Mouse (Mus musculus) cerebellum, postnatal 10 days (tissue): ENCODE results near the gene Lsm4.
A peak's percentile ranks its signal among the peaks of the same experiment; 100 is the strongest.

Source experiments
- DNase-seq, 2 experiments: peaks; one replicate each; pipeline ENCODE4 v3.0.0; 2021; ENCODE audit warnings: mixed read lengths in 2 of 2

The Lsm4 gene

DNA sequence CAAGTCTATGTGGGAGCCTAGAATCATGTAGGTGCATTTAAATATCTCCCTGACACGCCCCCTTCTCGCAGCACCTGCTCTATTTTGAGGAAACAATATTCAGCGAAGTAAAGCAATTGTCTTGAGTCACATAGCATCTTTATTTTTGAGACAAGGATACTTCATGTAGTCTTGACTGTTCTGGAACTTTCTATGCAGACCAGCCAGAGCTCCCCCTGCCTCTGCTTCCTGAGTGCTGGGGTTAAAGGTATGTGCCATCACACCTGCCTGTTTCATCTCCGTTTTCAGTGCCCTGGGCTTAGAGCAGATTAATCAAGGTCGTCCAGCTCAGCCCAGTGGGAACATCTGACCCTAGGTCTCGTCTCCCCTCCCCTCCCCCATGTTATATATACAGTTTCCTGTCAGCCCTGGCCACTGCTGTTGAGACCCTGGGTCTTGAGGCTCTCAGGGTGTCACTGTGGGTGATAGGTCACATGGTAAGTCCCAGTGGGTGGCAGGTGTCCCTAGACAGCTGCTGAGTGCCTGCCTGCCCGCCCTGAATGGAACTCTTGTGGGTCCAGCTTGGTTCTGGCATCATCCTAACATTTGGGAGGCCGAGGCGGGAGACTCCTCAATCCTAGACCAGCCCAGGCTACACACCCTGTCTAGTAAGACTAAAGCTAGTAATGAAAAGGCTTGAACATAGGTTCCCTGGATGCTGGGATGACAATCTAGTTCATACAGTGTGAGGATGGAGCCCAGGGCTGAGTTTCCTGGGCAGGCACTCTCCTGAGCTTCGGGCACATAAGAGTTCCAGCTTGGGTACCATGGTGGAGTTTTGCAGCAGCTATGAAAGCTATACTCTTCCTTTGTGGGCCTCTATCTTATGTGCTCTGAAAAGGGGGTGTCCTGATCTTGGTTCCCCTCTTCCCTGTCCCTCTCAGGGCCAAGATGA lies 28.3 kb downstream of the Lsm4 start:
- peak in 1 of 2 experiments; percentile 33 for DNase-seq

- DNase-seq = no peak
These were observed 29.2 kb downstream of the Lsm4 start for GRCm38 (mm10) chr8:70701982-70702841.

DNA sequence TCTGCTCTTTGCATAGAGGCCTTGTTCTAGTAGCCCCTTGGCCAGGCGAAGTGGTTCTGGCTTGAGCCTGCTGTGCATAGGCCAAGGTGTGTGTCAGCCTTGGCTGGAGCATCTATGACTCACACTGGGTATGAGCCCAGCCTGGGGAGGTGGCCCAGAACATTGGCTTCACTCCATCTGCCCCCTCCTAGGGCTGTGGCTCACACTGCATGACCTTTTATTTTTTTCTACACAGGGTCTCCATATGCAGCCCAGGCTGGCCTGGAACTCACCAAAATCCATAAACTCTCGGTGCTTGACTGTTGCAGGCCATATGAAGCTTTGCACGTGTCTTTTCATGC lies 29.8 kb downstream of the Lsm4 start:
- DNase-seq = peak; percentile 90 to 92

DNA sequence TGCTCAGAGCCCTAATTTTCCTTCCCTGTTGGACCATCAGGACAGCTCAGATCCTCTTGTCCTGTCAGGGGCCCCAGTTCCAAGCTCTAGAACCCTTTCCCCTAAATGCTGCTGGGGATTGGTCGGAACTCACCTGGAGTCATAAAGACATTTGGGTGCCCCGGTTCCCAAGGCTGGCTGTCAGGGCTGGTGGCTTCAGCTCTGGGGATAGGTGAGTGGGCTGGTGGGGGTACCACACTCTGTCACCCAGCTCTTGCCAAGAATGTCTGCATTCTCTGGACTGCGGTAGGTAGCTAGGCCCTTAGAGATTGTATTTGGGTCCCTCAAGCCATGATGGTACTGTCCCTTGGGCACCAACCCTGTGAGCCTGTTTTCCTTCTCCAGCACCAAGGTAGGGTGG lies 30.2 kb downstream of the Lsm4 start, which contains the start of gene Iqcn:
TSS of gene Iqcn (plus strand) at position 171 of the 400 bp plus-strand sequence.
- DNase-seq = peak in 1 of 2 experiments; percentile 20

DNA sequence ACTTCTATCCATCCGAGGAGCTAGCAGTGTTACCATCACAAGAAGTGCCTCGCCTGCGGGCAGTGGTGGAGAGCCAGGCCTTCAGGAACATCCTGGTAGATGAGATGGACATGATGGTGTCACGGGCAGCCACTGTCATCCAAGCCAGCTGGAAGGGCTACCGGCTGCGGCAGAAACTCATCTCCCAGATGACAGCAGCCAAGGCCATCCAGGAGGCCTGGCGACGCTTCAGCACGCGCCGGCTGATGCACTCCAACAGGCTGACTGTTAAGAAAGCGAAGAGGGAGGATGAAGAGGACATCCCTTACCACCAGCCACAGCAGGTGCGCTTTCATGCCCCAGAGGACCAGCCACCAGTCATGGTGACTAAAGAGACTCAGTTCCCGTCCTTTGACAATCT lies 35.2 kb downstream of the Lsm4 start:
- peak in 1 of 2 experiments; percentile 53 for DNase-seq

GRCm38 (mm10) chr8:70709794-70710193 lies 36.7 kb downstream of the Lsm4 start:
- DNase-seq = no peak

- peak; percentile 76 to 85 for DNase-seq
These were observed 37.2 kb downstream of the Lsm4 start for GRCm38 (mm10) chr8:70710296-70710695.

DNA sequence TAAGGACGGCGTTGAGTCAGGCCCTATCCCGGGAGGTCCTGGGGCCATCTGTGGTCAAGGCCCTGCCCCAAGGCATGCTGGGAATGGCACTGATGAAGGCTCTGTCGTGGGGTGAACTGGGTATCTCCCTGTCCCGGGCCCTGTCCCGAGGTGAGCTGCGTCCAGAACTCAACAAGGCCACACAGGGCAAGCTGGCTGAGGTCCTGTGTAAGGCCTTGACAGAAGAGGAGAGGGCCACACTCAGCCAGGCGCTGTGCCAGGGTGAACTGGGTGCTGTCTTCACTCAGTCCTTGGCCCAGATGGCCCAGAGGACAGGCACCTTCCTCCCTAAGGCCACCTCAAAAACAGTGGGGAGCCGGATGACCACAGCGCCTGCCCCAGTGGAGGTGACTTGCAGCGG lies 38.0 kb downstream of the Lsm4 start:
- peak in 1 of 2 experiments; percentile 27 for DNase-seq

- no peak for DNase-seq
These were observed 40.9 kb downstream of the Lsm4 start for GRCm38 (mm10) chr8:70713991-70714390.

DNA sequence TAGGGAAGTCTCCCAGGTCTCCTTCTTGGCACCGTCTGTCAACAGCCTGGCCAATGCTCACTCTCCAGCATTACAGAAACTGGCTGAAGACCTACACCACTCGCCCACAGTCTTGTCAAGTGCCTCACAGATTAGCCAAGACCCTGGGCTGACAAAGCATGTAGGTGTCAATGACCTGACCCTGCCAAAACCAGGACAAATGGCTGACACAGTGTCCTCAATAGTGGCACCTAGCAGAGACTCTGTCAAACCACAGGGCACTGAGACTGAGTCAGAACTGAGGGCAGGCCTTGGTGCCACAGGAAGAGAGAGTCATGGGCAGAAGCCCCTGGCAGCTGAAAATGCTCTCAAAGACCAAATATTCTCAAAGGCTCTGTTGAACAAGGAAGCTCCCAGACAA lies 42.0 kb downstream of the Lsm4 start:
- no peak for DNase-seq

GRCm38 (mm10) chr8:70716521-70717400 lies 43.7 kb downstream of the Lsm4 start:
- DNase-seq = peak; percentile 10 to 18

GRCm38 (mm10) chr8:70718297-70718696 lies 45.2 kb downstream of the Lsm4 start, which contains the start of gene Gm3336:
Gene Gm3336 (plus strand): TSS chr8:70718543.
- DNase-seq = peak; percentile 81 to 85

- DNase-seq = peak; percentile 19 to 23
These were observed 46.8 kb downstream of the Lsm4 start for GRCm38 (mm10) chr8:70719796-70720270.

GRCm38 (mm10) chr8:70720739-70721138 lies 47.7 kb downstream of the Lsm4 start:
- DNase-seq = peak; percentile 88 to 94

DNA sequence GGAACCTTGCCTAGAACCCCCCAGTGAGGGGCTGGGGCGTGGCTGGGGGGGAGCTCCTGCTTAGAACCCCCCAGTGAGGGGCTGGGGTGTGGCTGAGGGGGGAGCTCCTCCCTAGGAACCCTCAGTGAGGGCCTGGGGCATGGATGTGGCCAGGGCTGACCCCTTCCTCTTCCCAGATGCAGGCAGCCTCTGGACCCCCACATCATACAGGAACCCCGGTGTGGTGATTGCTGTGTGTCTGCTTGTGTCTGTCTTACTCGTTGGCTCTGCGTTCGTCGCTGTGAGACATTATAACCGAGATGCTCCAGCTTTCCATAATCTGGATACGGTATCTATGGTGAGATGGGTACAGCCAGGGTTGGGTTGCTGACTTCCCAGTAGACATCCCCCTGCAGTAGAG lies 48.6 kb downstream of the Lsm4 start:
- DNase-seq = peak in 1 of 2 experiments; percentile 16

- DNase-seq = peak; percentile 3 to 5
These were observed 50.6 kb downstream of the Lsm4 start, which contains the start of gene Pde4c for GRCm38 (mm10) chr8:70723486-70724210. Gene Pde4c (plus strand): TSS chr8:70723720.

DNA sequence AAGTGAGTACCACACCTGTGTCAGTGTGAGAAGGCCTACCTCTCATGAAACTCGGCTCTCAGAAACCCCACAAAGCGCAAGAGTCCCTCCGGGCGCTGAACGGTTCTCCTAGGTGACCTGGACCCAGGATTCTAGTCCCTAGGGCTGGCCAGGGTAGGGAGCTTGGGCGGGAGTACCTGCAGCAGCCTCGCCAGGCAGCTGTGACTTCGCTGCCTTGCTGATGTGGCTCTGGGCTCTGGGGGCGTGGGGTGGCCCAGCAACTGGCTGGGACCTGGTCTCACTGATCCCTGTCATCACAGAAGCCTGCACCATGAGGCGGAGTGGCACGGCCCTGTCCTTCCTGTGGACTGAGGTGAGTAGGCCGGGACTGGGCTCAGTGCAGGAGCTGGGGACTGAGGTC lies 51.2 kb downstream of the Lsm4 start:
- no peak for DNase-seq

- peak in 1 of 2 experiments; percentile 29 for DNase-seq
These were observed 52.9 kb downstream of the Lsm4 start for GRCm38 (mm10) chr8:70725792-70726447.

DNA sequence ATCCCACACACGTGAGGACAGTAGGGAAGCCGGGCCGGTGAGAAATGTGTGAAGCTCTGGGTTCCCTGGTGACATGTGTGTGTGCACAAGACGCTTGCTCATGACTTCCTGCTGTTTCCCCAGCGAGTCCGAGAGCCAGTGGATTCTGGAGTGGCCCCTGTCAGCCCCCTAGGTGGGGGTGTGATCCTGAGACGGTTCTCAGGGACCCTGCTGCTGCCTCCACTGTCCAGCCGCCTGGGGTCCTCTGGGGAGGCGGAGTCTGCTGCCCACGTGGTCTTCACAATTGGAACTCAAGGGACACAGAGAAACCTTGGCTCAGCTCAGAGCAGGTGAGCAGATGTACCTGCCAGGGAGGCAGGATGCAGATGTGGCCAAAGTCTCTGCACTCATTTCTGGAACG lies 53.7 kb downstream of the Lsm4 start:
- no peak for DNase-seq
